Mouse (Mus musculus) liver, adult 10 weeks (tissue): ENCODE data around the gene Cox7a2. TPM values are rescaled to one million over a fixed set of nuclear protein-coding genes. Genes with fewer than 3 reads are reported as not detected.

Source experiments
- polyA plus RNA-seq: library from polyadenylated mRNA; stranded (reverse); fragments of 350-450 nt; fragmentation: Illumina TruSeq; extraction: RNeasy Lipid Tissue Mini Kit (QIAGEN cat#74804); gene quantifications from one replicate; pipeline ENCODE4 v1.2.3, GENCODE M21; 2014; ENCODE audit warnings: low read depth, low replicate concordance

Gene Cox7a2
- polyA plus RNA-seq = 134 TPM

DNA sequence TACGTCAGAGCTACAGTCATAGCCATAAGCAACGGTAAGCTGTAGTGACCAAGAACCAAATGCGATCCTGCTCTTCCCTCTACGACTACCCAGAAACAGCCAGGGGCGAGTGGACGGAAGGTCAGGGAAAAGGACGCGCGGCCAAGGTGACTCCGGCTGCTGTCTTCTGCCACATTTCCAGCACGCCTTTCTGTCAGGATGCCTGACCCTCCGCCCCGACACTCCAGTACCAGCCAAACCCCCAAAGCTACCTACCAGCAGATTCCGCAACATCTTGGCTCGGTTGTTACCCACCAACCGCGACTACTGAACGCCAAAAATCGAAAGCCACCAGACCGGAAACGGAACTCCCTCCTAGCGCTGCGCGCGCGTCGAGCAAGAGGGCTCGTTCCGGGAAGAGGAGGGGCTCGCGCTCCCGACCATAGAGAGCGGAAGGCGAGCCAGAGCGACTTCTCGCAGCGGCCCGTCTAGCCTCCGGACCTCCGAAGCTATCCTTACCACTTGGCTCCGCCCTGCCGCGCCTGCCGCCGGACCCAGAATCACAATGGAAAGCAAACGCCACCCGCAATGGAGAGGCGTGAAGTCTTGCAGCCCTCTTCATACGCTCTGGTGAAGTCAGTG is at the start of gene Cox7a2:
Cox7a2 (minus strand) TSS at position 494 of the 621 bp plus-strand sequence.

GRCm38 (mm10) chr9:79792841-79793835 is 33.5 kb upstream of the Cox7a2 start, which contains the start of gene Tmem30a:
Gene Tmem30a (minus strand): TSS chr9:79793507.

GRCm38 (mm10) chr9:79718481-79719370 is 41.0 kb downstream of the Cox7a2 start, which contains the start of gene Col12a1:
Gene Col12a1 (minus strand): TSS chr9:79718831.

Other genes starting within 250 kb of the Cox7a2 start
- gene Col12a1, start 41.0 kb downstream of the Cox7a2 start, polyA plus RNA-seq = 1.5 TPM
- gene Tmem30a, start 33.6 kb upstream of the Cox7a2 start, polyA plus RNA-seq = 412 TPM